Mouse (Mus musculus) ES-E14 (cell line): ENCODE measurements around the gene Pid1. TPM values are rescaled to one million over a fixed set of nuclear protein-coding genes. Genes with fewer than 3 reads are reported as not detected.

Experiments
- DNase-seq: peaks from one replicate; pipeline ENCODE4 v3.0.0-alpha.2; 2013; ENCODE audit warnings: low read depth, low spot score
- H3K27ac ChIP-seq: 2 replicates; pipeline ENCODE4 v1.5.1; 2012; ENCODE audit warnings: low read depth, mild to moderate bottlenecking, low read length, moderate library complexity, mixed read lengths; ENCODE audit not compliant: poor library complexity, insufficient read depth, severe bottlenecking
- H3K36me3 ChIP-seq: 2 replicates; pipeline ENCODE4 v1.6.1; 2012; ENCODE audit warnings: mild to moderate bottlenecking, low read length, moderate library complexity, mixed read lengths; ENCODE audit not compliant: control insufficient read depth, poor library complexity, insufficient read depth, severe bottlenecking
- H3K4me1 ChIP-seq, 2 experiments: fragments of 150-350 bp in 1 of 2; sonication (generic) in 1 of 2; 2 replicates each; pipeline ENCODE4 v1.6.1; 2012; ENCODE audit warnings: low read length in 2 of 2, mild to moderate bottlenecking in 1 of 2, mixed read lengths in 1 of 2; ENCODE audit not compliant: control insufficient read depth in 2 of 2, insufficient read depth in 2 of 2, poor library complexity in 1 of 2
- H3K4me3 ChIP-seq, 2 experiments: fragments of 150-350 bp in 1 of 2; sonication (generic) in 1 of 2; 2 replicates each; pipeline ENCODE4 v1.5.1; 2012; ENCODE audit warnings: low read length in 2 of 2, low read depth in 1 of 2, mild to moderate bottlenecking in 1 of 2, mixed read lengths in 1 of 2; ENCODE audit not compliant: insufficient read depth in 1 of 2, poor library complexity in 1 of 2, severe bottlenecking in 1 of 2
- H3K9ac ChIP-seq: 2 replicates; pipeline ENCODE4 v1.6.1; 2012; ENCODE audit warnings: low read depth, mild to moderate bottlenecking, low read length, mixed read lengths; ENCODE audit not compliant: poor library complexity, insufficient read depth, severe bottlenecking
- H3K9me3 ChIP-seq: fragments of 150-350 bp; sonication (generic); 2 replicates; pipeline ENCODE4 v1.6.1; 2012; ENCODE audit warnings: low read depth, mild to moderate bottlenecking, low read length; ENCODE audit not compliant: control insufficient read depth, insufficient read depth
- CHD2 ChIP-seq: IDR thresholded peaks from 2 replicates; pipeline ENCODE4 v1.6.1; 2014; ENCODE audit warnings: mild to moderate bottlenecking, low read depth, low read length, inconsistent platforms
- HCFC1 ChIP-seq: IDR thresholded peaks from 2 replicates; pipeline ENCODE4 v1.6.1; 2012; ENCODE audit warnings: low read length, inconsistent platforms, borderline replicate concordance; ENCODE audit not compliant: insufficient read depth
- MAFK ChIP-seq: IDR thresholded peaks from 2 replicates; pipeline ENCODE4 v1.6.1; 2014; ENCODE audit warnings: mild to moderate bottlenecking, low read depth, low read length, inconsistent platforms; ENCODE audit not compliant: insufficient read depth
- ZC3H11A ChIP-seq: IDR thresholded peaks from 2 replicates; pipeline ENCODE4 v1.6.1; 2012; ENCODE audit warnings: low read depth, mild to moderate bottlenecking, inconsistent platforms, low read length, borderline replicate concordance
- ZNF384 ChIP-seq: IDR thresholded peaks from 2 replicates; pipeline ENCODE4 v1.6.1; 2012; ENCODE audit warnings: low read depth, low read length, inconsistent platforms
- in situ Hi-C, 2 experiments: fragments of 600-800 bp; cut with MboI; formaldehyde crosslinking; loops; one replicate each; pipeline ENCODE4 v1.15.1; 2025; ENCODE audit warnings: low sequenced_read_pairs in 2 of 2, inconsistent platforms in 1 of 2; ENCODE audit not compliant: unreplicated experiment in 2 of 2
- total RNA-seq: library from RNA; depleted of rRNA; stranded (reverse); fragments of 300-350 nt; gene quantifications from 2 replicates; pipeline ENCODE4 v1.2.3, GENCODE M21; 2012

The Pid1 gene
- total RNA-seq, 1 experiment: 13.3 TPM

GRCm38 (mm10) chr1:84272951-84273350, 91.0 kb downstream of the Pid1 start:
- H3K9ac ChIP-seq: no peak overlapping the region
- no peak for DNase-seq
- no peaks in the 10 kb centered on the region for H3K9me3 ChIP-seq
- H3K4me3 ChIP-seq: no peak overlapping the region
- TF ChIP-seq ZC3H11A: no peak
- no peak for TF ChIP-seq ZNF384
- TF ChIP-seq CHD2: no peak
- no peak for TF ChIP-seq MAFK
- no peak for TF ChIP-seq HCFC1
- no peak overlapping the region for H3K27ac ChIP-seq
- 0 out of 4 replicates have a peak, but pooled peaks cover 0 to 2% of the 10 kb centered on the region in 2 experiments for H3K4me1 ChIP-seq
- in situ Hi-C loops: no loop called here
- H3K36me3 ChIP-seq: no peaks in the 10 kb centered on the region

GRCm38 (mm10) chr1:84271712-84272200, 92.2 kb downstream of the Pid1 start:
- no peak for DNase-seq
- in situ Hi-C loops: no loop called here
- no peak for TF ChIP-seq ZC3H11A
- TF ChIP-seq ZNF384: no peak
- no peak for TF ChIP-seq CHD2
- Histone ChIP-seq H3K4me3 (no peak overlapping the region), H3K4me1 (0 out of 4 replicates have a peak, but pooled peaks cover 0 to 2% of the 10 kb centered on the region in 2 experiments), H3K36me3 (no peaks in the 10 kb centered on the region), H3K27ac (no peak overlapping the region), H3K9me3 (no peaks in the 10 kb centered on the region), H3K9ac (no peak overlapping the region)

DNA sequence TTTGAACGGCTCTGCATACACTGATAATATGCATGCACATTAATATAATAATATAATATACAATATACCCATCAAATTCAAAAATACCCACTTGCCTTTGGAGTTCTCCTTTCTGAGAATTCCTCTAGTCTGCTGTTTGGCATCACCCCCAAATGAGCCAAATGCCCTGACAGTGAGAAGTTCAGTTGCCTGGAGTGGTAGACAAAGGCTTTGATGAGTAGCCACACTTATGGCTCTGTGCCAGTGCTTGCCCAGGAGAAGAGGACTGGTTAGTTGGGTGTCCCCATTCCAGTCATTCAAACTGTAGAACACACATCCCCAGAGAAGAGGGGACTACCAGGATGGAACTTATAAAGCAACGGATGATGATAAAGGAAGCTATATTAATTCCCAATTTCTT, 106.3 kb downstream of the Pid1 start:
- no peak for DNase-seq
- no peaks in the 10 kb centered on the region for H3K4me1 ChIP-seq
- TF ChIP-seq CHD2: no peak
- TF ChIP-seq HCFC1: no peak
- no peak for TF ChIP-seq ZC3H11A
- no peak for TF ChIP-seq MAFK
- no peak for TF ChIP-seq ZNF384
- no peaks in the 10 kb centered on the region for H3K36me3 ChIP-seq
- no peak overlapping the region for H3K9ac ChIP-seq
- no peak overlapping the region for H3K4me3 ChIP-seq
- no peak overlapping the region for H3K27ac ChIP-seq
- H3K9me3 ChIP-seq: no peaks in the 10 kb centered on the region
- in situ Hi-C loops: no loop called here

GRCm38 (mm10) chr1:84254361-84254760, 109.6 kb downstream of the Pid1 start:
- H3K9me3 ChIP-seq: no peaks in the 10 kb centered on the region
- no peaks in the 10 kb centered on the region for H3K36me3 ChIP-seq
- H3K9ac ChIP-seq: no peak overlapping the region
- no peak for TF ChIP-seq CHD2
- no peak for TF ChIP-seq HCFC1
- no peak for TF ChIP-seq ZNF384
- no peak for TF ChIP-seq MAFK
- TF ChIP-seq ZC3H11A: no peak
- no peaks in the 10 kb centered on the region for H3K4me1 ChIP-seq
- H3K4me3 ChIP-seq: no peak overlapping the region
- DNase-seq: no peak
- in situ Hi-C loops: no loop called here
- no peak overlapping the region for H3K27ac ChIP-seq

DNA sequence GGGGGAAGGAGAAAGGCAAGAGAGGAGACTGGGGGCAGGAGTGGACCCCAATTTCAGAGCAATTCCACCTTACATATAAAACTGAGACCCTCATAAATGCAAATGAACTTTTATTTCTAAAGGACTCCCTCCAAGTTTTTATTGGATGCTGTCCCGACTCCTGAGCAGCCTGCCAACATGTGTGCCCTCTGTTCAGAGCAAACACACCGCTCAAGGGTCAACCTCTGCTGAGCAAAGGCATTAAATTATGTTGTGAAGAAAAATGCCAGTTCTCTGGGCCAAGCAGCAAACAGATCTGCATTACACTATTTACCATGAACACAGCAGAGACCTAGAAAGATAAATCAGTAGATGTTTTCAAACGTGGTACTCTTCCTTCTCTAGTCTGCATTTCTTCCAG, 110.1 kb downstream of the Pid1 start:
- H3K9me3 ChIP-seq: no peaks in the 10 kb centered on the region
- H3K36me3 ChIP-seq: no peaks in the 10 kb centered on the region
- no peaks in the 10 kb centered on the region for H3K4me1 ChIP-seq
- no peak overlapping the region for H3K9ac ChIP-seq
- no peak overlapping the region for H3K4me3 ChIP-seq
- H3K27ac ChIP-seq: no peak overlapping the region
- in situ Hi-C loops: no loop called here
- DNase-seq: no peak
- no peak for TF ChIP-seq ZC3H11A
- no peak for TF ChIP-seq MAFK
- no peak for TF ChIP-seq CHD2
- no peak for TF ChIP-seq ZNF384
- TF ChIP-seq HCFC1: no peak
